Mouse (Mus musculus) ES-Bruce4 (cell line): ENCODE measurements around the gene Diexf. TPM values are rescaled to one million over a fixed set of nuclear protein-coding genes. Genes with fewer than 3 reads are reported as not detected.

ENCODE experiments used
- H3K27ac ChIP-seq: 2 replicates; pipeline ENCODE4 v1.5.1; 2012; ENCODE audit warnings: low read length, inconsistent platforms; ENCODE audit not compliant: insufficient read depth
- H3K27me3 ChIP-seq: 2 replicates; pipeline ENCODE4 v1.6.1; 2012; ENCODE audit warnings: mild to moderate bottlenecking, low read length, inconsistent platforms; ENCODE audit not compliant: control insufficient read depth, poor library complexity, insufficient read depth, severe bottlenecking
- H3K36me3 ChIP-seq: 2 replicates; pipeline ENCODE4 v1.6.1; 2012; ENCODE audit warnings: inconsistent platforms, mild to moderate bottlenecking, low read length, moderate library complexity; ENCODE audit not compliant: control insufficient read depth, poor library complexity, insufficient read depth, severe bottlenecking
- H3K4me1 ChIP-seq: one replicate; pipeline ENCODE4 v1.8.1; 2011; ENCODE audit warnings: low read length; ENCODE audit not compliant: control insufficient read depth, insufficient read depth
- H3K4me3 ChIP-seq: 2 replicates; pipeline ENCODE4 v1.5.1; 2011; ENCODE audit warnings: low read depth, mild to moderate bottlenecking, low read length
- H3K9ac ChIP-seq: 2 replicates; pipeline ENCODE4 v1.6.1; 2012; ENCODE audit warnings: low read depth, mild to moderate bottlenecking, inconsistent platforms; ENCODE audit not compliant: poor library complexity, severe bottlenecking
- H3K9me3 ChIP-seq: replicated peaks from 2 replicates; pipeline ENCODE4 v1.6.1; 2012; ENCODE audit warnings: mild to moderate bottlenecking, low read length, inconsistent platforms; ENCODE audit not compliant: control insufficient read depth, poor library complexity, insufficient read depth, severe bottlenecking
- CTCF ChIP-seq: IDR thresholded peaks from one replicate; pipeline ENCODE4 v1.8.1; 2011; ENCODE audit warnings: low read depth, low read length
- EP300 ChIP-seq: IDR thresholded peaks from 2 replicates; pipeline ENCODE4 v1.6.1; 2011; ENCODE audit warnings: low read depth, low read length; ENCODE audit not compliant: insufficient read depth
- POLR2A ChIP-seq: IDR thresholded peaks from one replicate; pipeline ENCODE4 v1.8.1; 2011; ENCODE audit warnings: low read length; ENCODE audit not compliant: insufficient read depth
- polyA plus RNA-seq: library from polyadenylated mRNA; stranded (reverse); fragments of >200 nt; gene quantifications from 2 replicates; pipeline ENCODE4 v1.2.4, GENCODE M21; 2011; ENCODE audit warnings: low read depth; ENCODE audit not compliant: missing spikeins, insufficient read depth, insufficient read length

Diexf gene
- 66.4 and 70.6 TPM in 2 replicates for polyA plus RNA-seq

GRCm38 (mm10) chr1:193129786-193130455 is at the start of gene Diexf:
Diexf (minus strand) TSS chr1:193130272.
- H3K27ac ChIP-seq: no peak within 1 kb of the TSS
- no peaks in the 10 kb centered on the region for H3K4me1 ChIP-seq
- H3K9me3 ChIP-seq: no peaks in the 10 kb centered on the region
- H3K9ac ChIP-seq: peak within 1 kb of the TSS; percentile 85
- no peaks in the 10 kb centered on the region for H3K27me3 ChIP-seq
- peaks cover 15% of the 10 kb centered on the region; the same call in 1 of the 2 replicates for H3K36me3 ChIP-seq
- H3K4me3 ChIP-seq: peak within 1 kb of the TSS; percentile 79
- TF ChIP-seq CTCF (peak; percentile 92), EP300 (no peak), POLR2A (peak; percentile 83)

DNA sequence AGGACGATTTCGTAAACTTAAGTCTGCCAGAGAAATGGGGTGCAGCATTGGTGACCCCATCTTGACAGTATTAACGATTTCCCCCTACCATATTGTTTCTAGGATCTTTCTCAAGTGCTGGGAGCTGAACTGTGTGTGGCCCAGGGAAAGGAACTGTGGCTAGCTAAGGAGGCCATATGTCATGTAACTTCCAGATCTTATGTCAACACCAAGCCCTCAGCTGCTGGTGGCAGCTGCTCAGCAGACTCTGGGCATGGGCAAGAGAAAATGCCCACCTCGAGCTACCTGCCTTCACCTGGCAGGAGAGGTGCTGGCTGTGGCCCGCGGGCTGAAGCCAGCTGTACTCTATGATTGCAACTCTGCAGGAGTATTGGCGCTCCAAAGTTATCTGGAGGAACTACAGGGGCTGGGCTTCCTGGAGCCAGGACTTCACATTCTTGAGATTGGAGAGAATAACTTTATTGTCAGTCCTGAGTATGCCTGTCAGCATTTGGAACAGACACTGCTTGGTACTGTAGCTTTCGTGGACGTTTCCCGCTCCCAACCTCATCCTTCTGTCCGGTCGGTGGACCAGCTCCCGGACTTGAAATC is 44.2 kb upstream of the Diexf start:
- Histone ChIP-seq H3K9ac (peak overlapping the region; percentile 74), H3K4me1 (no peaks in the 10 kb centered on the region), H3K27me3 (no peaks in the 10 kb centered on the region), H3K27ac (no peak overlapping the region), H3K36me3 (no peaks in the 10 kb centered on the region), H3K9me3 (no peaks in the 10 kb centered on the region), H3K4me3 (0 out of 2 replicates have a peak overlapping the region, but pooled peaks have one; percentile 4)
- TF ChIP-seq CTCF (no peak), EP300 (no peak), POLR2A (no peak)

GRCm38 (mm10) chr1:193173810-193174129 is 43.7 kb upstream of the Diexf start:
- no peaks in the 10 kb centered on the region for H3K36me3 ChIP-seq
- peak overlapping the region; percentile 74 for H3K9ac ChIP-seq
- H3K4me3 ChIP-seq: peak overlapping the region; percentile 94
- TF ChIP-seq EP300: no peak
- TF ChIP-seq POLR2A: no peak
- TF ChIP-seq CTCF: no peak
- no peaks in the 10 kb centered on the region for H3K9me3 ChIP-seq
- H3K27ac ChIP-seq: no peak overlapping the region; the same call in 1 of the 2 replicates
- no peaks in the 10 kb centered on the region for H3K4me1 ChIP-seq
- no peaks in the 10 kb centered on the region for H3K27me3 ChIP-seq

- no peak overlapping the region; the same call in 1 of the 2 replicates for H3K27ac ChIP-seq
- TF ChIP-seq CTCF (no peak), POLR2A (peak; percentile 76)
- H3K4me1 ChIP-seq: no peaks in the 10 kb centered on the region
- peak overlapping the region; percentile 74 for H3K9ac ChIP-seq
- H3K36me3 ChIP-seq: no peaks in the 10 kb centered on the region
- H3K9me3 ChIP-seq: no peaks in the 10 kb centered on the region
- H3K4me3 ChIP-seq: peak overlapping the region; percentile 94
- H3K27me3 ChIP-seq: no peaks in the 10 kb centered on the region
Measured at GRCm38 (mm10) chr1:193172991-193173809, 43.1 kb upstream of the Diexf start.

DNA sequence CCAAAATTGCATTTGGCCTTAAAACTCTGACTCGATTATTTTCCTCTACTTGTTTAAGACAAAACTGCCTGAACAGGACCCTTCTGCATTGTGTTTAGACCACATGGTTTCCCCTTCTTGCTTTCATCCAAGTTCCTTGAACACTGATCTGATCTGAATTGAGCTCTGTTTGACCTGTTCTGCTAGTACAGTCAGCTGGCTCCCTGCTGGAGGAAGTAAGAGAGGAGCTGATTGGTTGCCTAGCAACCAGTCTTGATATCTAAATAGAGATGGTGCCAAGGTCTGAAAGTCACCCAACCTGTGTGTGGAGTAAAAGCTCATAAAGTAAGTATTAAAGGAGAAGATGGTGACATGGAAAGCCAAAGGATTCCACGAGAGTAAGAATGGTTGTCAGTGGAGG is 39.8 kb upstream of the Diexf start:
- H3K9me3 ChIP-seq: no peaks in the 10 kb centered on the region

DNA sequence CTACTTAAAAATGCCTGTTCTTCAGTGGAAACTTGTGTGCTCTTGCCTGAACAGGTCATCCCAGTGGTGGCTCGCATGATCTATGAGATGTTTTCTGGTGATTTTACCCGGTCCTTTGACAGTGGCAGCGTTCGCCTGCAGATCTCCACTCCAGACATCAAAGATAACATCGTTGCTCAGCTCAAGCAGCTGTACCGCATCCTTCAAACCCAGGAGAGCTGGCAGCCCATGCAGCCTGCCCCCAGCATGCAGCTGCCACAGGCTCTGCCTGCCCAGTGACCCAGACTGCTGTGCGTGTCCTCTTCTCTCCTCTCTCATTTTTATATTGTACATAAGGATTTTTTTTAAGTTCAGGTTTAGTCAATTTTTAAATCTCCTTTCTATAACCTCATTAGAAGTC is 39.2 kb upstream of the Diexf start:
- no peak overlapping the region for H3K4me3 ChIP-seq
- TF ChIP-seq CTCF (no peak), EP300 (no peak), POLR2A (no peak)
- H3K9me3 ChIP-seq: no peaks in the 10 kb centered on the region
- H3K36me3 ChIP-seq: no peaks in the 10 kb centered on the region
- no peak overlapping the region for H3K9ac ChIP-seq
- no peaks in the 10 kb centered on the region for H3K4me1 ChIP-seq
- no peaks in the 10 kb centered on the region for H3K27me3 ChIP-seq
- H3K27ac ChIP-seq: no peak overlapping the region

More for the DNA sequence above, 39.8 kb upstream of the Diexf start:
- Histone ChIP-seq H3K9ac (no peak overlapping the region), H3K36me3 (no peaks in the 10 kb centered on the region), H3K27me3 (no peaks in the 10 kb centered on the region), H3K4me3 (no peak overlapping the region), H3K4me1 (no peaks in the 10 kb centered on the region), H3K27ac (no peak overlapping the region)
- no peak for TF ChIP-seq CTCF
- TF ChIP-seq POLR2A: no peak
- TF ChIP-seq EP300: no peak
